Mouse (Mus musculus) T-helper 2 cell (primary cell): ENCODE measurements at regions not wholly inside any gene's neighbourhood (a gene's known extent, or its start where the extent isn't known, plus 50 kb on each side); places are given as distances from the start of the nearest gene placed in this dataset.

Experiments
- in situ Hi-C: fragments of 300-600 bp; cut with MboI, MseI; formaldehyde crosslinking; loops from one replicate; pipeline ENCODE4 v1.15.1; 2025; ENCODE audit warnings: high pct_unique_total_duplicates

DNA sequence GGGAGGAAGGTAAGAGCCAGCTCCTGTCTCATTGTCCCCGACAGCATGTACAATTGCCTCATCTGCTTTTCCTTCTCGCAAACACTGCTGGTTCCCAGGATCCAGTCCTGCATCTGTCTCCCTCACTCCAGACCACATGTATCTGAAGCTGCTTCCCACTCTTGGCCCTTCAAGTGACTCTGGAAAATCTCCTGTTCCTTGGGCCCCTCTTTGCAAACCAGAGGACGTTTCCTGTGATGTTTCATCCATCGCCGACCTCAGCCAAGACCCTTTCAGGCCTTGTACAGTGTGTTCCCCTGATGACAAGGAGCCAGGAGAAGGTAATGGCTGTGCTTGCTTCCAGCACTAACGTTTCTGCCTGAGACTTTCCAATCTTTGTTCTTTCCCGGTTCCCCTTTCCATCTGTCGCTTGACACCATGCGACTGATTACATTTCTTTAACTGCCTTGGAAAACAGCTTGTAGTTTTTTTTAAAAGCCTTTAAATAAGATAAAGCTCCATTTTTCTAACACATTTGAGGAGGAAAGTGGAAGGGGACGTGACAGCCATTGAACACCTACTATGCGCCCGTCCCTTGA, 408.2 kb upstream of the Zmiz1 start:
- in situ Hi-C loops: no loop called here

DNA sequence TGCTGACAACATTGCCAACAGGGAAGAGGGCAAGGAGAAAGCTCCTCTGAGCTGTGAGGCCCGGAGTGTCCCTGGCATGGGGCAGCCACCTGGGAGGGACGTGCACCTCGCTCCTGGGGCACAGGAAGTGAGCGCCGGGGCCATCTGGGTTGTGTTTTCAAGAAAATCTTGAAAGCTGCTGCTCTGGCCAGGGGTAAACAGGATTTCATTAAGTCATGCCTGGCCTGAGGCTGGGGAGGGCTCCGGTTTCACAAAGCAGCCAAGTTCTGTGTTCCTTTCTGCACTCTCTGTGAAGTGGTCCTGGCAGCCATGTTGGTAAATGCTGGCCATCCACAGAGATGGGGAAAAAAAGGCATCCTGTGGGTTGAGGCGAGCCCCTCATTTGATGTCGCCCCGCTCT, 406.8 kb upstream of the Zmiz1 start:
- in situ Hi-C loops: no loop called here

DNA sequence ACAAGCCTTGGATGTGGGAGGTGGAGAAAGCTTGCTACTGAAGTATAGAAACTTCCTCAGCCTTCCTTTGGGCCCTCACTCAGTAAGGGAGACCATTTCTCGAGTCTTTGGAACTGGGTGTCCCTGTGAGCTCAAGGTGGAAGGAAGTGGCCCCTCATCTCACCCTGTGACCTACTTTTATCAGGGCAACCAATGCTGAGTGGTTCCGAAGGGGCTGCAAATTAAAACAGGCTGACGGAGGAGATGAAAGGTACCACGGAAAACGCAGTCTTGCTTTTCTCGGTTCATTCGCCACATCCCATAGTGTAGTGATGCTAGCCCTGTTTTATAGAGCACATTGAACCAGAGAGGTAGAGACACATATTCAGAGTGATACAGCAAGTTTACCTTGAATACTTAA, 399.6 kb upstream of the Zmiz1 start:
- in situ Hi-C loops: no loop called here

DNA sequence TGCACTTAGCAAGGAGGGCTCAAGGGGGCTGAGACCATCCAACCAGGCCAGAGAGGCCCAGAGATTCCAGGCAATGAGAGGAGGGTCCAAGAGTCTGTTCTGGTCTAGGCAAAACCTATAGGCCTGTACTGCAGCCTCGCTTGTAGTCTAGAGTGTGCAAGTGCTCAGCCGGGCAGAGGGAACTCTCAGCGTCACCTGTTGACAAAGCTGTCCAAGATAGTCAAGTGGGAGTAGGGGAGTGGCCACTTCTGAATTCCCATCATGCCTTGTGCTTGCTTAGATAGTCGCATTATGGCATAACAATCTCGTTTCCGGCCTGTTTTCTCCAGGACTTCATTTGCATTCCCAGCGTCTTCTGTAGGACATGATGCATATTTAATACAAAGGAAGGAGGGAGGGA, 398.7 kb upstream of the Zmiz1 start:
- in situ Hi-C loops: no loop called here

DNA sequence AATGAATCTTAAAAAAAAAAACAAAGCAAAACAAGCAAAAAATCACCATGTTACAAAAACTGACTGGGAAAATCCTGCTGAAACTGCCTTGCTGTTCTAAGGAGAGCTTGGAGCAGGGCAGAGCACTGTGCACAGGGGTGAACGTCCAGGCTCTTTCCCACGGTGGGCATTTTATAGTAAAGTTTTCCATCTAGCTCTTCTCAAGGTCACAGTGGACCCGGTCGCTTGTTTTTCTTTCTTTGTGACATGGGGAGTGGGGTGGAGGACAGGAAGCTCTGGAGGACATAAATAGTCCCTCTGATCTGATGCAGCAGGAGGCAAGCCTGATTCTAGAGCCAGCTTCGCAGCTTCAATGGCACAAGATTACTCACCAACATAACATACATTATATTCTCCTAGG, 395.9 kb upstream of the Zmiz1 start:
- in situ Hi-C loops: no loop called here

DNA sequence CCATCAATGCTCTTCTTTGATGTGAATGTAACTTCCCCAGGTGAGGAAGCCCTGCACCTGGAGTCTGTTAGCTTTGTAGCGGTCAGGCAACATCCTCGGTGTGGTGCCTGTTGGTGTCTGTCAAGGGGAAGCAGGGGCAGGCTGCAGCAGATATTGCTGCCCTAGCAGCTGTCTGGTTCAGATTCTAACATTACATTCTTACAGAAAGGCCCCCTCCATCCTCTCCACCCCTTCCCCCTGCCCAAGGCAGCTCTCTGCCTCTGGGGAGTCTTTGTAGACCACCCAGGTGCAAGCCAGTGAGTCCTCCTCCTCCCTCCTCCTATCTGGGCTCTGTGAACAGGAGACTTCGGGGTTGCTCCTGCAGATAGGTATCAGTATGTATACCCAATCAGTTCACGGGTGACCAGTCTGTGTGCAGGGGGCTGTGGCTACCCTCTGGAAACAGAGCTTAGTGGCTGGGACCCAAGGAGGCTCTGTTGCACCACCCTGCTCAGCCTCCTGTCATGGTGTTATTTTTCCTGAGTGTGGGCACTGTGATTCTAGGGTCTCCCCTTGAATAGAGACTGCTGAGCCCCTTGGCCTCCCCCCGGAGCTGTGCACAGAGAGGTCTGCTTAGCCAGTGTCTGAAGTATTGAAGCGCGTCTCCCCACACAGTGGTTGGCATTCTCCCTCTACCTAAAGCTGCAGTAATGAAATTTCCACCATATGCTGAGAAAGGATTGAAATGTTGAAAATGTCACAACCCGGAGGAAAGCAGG, 394.6 kb upstream of the Zmiz1 start:
- in situ Hi-C loops: no loop called here

DNA sequence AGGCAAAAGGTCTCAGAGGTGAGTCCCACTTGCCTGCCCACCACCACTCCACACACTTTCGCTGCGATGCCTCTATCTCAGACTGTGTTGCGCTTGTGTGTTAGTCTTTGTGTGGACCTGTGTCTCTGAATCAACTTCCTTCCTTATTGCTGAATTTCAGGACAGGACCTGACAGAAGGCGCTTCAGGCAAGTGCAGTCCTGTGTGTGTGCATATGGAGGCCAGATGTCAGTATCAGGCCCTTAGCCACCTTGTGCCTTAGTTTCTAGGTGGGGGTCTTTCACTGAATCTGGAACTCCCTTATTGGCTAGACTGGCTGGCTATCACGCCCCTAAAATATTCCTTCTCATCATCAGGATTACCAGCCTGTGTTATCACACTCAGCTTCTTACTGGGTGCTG, 391.6 kb upstream of the Zmiz1 start:
- in situ Hi-C loops: no loop called here

DNA sequence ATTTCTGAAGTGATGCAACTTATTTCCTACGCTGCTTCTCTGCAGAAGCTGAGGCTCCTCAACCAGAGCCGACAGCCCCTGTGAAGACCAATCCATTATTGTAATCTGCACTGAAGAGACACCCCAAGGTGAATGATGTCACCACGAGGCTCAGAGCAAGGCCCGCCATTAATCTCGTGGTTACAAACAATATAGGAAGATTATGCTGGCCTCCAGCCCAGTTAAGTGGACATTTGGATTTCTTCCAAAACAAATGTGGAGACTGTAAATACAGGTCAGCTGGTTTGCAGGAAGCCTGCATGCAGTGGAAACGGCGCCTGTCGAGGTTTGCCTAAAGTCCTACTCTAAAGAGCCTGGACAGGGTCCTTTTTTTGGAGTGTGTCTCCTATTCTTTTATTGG, 390.6 kb upstream of the Zmiz1 start:
- in situ Hi-C loops: no loop called here

DNA sequence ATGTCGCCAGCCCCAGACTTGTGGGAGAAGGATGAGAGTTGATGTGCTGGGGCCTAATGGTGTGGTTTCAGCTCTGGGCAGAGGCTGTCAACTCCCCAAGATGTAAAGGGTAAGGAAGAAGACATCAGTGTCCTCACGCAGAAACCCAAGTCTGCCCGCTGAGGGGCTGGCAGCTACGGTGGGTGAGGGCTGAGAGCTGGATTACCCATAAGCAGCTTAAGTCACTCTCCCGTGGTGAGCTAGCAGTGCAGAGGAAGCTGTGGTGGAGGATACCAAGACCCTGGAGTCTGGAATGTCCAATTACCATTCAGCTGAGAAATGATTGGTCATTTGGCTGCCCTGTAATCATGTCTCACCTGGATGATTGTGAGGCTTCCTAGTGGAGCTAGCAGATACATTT, 385.8 kb upstream of the Zmiz1 start:
- in situ Hi-C loops: no loop called here

DNA sequence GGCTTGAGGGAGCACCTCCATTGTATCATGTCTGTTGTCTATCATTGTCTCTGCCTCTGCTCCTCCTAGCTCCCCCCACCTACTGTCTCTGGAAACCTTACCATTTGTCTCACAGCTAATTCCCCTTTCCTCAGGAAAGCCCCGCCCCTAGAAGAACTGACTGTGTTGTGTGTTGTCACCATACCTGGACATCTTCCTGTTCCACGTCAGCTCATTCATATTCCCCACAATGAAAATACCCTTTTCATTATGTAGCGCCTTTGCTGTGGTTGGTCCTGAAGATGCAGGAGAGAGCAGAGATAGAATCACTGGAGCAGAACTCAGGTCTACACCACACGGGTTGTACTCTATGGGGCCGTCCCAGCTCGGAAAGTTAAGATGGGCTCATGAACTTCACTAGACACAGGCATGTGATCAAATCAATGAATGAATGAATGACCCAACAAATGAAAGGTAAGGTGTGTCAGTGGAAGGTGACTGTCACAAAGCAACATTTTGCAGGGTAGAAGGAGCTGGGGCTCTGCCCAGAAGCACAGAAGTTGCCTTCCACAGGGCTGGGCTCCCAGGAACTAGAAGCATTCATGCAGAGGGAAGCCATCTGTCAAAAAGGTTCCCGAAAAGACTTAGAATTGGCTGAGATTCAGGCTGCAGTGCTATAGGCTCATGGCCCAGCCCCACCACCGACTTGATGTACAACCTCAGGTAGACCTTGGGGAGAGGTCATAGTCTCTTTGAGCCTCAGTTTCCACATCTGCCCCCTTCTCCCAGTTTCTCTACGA, 384.8 kb upstream of the Zmiz1 start:
- in situ Hi-C loops: no loop called here

DNA sequence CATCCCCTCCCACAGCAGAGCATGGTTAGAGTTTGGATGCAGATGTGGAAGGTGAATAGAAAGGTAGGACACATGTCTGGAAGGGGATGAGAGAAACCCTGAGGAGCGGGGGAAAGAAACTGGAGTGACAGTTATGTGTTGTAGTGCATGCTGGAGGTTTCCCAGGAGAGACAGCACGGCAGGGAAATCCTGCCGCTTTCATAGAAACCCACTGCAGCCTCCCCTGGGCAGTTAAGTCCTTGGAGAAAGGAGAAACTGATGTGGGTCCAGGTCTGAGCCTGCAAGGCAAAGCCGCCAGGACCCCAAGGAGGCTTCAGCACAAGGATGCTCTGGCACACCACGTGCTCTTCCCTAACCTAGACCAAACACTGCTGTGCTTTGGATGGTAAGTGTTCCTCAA, 384.1 kb upstream of the Zmiz1 start:
- in situ Hi-C loops: no loop called here

DNA sequence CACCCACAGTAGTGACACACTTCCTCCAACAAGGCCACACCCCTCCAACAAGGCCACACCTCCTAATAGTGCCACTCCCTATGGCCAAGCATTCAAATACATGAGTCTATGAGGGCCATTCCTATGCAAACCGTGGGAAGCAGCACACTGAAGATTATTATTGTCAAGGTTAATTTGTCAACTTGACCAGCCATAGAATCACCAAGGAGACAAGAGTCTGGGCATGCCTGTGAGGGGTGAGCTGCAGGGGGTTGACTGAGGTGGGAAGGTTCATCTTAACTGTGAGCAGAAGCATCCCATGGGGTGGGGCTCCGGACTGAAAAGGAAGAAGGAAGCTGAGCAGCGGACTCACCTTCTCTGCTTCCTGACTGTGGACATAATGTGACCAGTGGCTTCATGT, 378.6 kb upstream of the Zmiz1 start:
- in situ Hi-C loops: no loop called here

DNA sequence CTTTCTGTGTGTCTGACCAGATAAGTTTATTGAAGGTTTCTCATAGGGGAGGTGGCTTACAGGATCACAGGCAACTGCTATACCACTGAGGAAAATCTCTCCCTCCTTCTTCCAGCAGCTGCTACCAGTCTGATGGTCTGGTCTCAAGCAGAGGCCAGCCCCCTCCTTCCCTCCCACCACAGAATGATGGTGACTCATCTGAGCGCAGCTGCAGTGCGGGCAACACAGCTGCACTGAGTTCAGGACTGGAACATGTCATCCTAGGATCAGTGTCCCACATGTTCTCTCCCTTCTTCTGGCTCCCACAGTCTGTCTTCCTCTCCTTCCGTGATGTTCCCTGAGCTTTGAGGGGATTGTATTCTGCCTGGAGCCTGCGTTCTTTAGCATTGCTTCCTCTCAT, 375.1 kb upstream of the Zmiz1 start:
- in situ Hi-C loops: no loop called here

DNA sequence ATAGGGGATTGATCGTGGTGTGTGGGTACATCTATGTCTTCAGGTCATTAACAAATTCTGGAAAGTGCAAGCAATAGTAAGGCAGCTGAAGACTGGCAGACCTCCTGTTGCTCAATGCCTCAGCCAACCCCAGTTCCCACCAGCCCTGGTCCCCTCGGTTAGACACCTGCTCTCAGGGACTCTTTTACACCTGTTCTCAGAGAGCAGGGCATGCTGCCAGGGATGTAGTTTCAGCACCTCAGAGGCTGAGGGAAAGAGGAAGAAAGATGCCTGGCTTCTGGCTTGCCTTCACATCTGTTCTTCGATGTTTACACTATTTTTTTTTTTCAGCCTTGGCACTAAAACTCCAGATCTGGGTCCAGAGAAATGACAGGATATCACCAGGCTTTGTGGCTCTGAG, 362.2 kb upstream of the Zmiz1 start:
- in situ Hi-C loops: no loop called here

DNA sequence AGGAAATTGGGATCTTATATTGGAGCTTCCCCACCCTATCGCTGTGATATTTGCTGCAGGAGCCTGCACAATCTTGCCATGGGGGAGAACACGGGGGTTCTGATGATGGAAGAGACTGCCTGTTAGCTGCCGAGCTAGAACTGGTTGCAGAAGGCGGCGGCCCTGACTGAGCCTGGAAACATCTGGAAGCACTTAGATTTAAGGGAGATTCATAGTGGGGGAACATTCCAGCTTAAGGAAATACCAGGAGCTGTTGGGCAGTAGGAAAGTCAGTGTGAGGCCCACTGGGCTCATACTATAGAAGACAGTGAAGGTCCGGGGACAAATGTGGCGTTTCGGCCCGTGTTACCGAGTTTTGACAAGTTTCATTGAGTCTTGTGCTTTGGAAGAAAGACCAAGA, 353.6 kb upstream of the Zmiz1 start:
- in situ Hi-C loops: no loop called here

DNA sequence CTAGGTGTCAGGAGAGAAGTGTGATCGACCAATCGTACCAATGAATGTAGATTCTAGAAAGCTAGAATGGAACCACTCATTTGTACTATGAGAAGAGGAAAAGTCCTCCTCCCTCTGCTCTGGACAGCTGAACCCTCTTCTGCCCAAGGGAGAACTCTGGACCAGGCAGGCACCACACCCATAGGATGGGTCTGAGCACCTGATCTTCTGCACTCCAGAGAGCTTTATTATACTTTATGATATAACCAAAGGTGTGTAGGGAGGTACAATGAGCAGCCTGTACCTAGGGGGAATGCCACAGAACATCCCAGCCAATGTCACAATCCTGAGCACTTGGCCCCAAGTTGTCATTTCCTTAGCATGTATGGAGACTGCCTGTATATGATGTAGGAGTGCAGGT, 352.5 kb upstream of the Zmiz1 start:
- in situ Hi-C loops: no loop called here

DNA sequence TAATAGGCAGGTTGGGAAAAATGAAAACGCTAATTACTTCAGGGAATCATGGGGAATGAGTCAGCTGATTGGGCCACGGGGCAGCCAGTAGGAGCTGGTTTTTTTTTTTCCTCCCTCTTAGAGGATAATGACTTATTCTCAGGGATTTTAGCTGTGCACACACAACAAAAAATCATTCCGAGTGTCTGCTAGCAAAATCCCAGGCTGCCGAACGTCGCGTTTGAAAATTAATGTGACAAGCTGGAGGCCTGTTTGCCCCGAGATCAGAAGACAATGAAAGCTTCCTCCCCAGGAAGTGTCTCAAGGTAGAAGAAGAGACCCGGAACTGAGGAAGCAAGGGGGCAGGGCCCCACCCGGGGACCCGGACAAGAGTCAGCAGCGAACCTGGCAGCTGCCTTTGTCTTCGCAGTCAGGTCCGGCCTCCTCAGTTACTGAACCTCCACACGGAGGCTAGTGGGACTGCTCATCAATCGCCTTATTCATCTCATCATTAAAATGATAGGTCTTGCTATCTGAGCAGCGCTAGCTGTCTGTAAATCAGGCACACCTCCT, 350.8 kb upstream of the Zmiz1 start:
- in situ Hi-C loops: no loop called here

DNA sequence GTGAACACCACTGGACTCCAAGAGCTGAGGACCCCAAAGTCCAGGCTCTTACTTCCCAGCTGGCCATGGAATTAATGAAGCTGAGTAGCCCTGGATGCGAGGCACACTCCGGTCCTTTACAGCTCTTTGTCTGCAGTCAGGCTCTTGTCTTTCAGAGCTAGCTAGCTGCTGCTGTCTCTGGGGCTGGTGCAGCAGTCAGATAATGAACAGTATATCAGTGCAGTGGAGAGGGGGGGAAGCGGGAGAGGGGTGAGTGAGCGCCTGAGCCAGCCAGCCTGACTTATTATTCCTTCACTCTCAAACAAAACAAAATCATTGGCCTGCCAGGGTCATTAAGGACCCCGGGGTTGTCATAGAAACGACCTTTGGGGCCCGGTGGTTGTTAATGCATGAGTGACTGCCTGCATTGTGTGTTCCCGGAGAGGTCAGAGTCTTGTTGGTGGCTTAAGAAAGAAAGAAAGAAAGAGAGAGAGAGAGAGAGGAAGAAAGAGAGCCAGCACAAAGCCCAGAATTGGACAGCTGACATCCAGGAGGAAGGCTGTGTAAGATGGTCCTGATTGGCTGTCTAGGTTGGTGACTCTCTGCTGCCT, 350.2 kb upstream of the Zmiz1 start:
- in situ Hi-C loops: no loop called here

DNA sequence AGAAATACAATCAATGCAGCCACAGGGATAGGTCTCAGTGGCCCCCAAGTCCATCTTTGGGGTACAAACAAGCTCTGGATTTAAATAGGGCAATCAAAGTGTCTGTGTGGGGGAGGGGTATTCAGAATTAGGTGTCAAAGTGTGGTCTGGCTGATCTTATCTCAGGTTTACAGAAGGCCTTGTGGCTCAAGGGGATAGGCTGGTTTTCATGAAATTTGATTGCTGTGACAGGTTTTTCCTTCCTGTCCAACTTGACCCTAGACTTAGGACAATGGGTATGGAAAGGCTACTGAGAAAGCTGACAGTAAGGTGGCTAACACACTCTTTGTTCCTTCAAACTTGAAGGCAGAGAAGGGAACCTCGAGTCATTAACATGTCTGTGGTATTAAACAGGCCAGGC, 349.3 kb upstream of the Zmiz1 start:
- in situ Hi-C loops: loop anchor here (10.0 kb wide), 1 partner anchor 445 kb away; no protein-coding TSS in a partner anchor

DNA sequence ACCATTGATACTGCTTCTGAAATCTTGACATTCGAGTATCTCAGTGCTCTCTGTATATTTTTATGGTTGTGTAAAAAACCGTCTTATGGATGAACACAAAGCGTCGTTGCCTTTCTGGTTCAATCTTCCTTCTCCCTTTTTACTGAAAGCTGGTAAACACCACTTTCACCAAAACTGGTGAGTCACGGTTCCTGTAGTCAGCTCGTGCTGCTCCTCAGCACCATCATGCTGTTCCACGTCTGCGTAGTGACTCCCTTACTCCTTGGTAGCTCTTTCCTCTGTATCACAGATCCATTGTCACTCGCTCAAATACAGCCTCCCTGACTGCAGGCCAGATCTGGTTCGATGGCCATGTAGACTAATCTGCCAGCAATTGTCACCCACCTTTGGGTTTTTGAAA, 346.2 kb upstream of the Zmiz1 start:
- in situ Hi-C loops: loop anchor here (10.0 kb wide), 1 partner anchor 442 kb away; no protein-coding TSS in a partner anchor

DNA sequence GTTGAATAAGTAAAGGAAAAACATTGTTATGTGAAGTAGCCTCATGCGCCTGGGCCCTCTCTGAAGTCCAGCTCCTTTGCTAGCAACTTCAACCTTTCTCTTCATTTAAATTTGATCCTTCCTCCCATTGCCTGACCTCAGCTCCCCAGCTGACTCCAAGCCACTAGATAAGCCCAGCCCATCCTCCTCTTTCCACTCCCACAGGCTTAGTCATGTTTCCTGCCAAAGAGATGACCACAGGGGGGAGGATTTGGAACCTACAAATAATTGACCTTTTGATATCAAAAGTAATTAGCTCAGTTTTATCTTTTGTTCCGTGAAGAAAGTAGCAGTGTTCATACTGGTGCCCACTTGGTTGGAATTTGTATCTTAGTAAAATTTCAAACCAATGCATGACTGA, 345.7 kb upstream of the Zmiz1 start:
- in situ Hi-C loops: loop anchor here (10.0 kb wide), 1 partner anchor 441 kb away; no protein-coding TSS in a partner anchor

DNA sequence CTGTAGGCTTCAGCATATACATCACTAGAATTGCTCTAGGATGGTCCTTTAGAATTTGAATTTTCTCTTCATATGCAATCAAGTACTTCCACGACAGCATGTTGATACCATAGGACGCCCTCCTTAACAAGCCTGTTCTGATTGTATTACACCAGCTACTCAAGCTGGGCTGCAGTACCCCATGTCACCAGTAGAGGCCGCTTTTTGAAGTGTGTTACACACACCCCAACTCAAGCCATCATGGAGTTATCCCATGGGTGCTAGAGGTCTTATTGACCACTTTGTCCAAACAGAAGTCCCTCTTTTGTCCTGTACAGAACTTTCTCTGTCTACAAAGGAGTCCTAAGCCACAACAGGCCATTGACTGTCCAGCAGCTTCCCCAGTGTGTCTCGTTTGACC, 342.6 kb upstream of the Zmiz1 start:
- in situ Hi-C loops: loop anchor here (10.0 kb wide), 1 partner anchor 438 kb away; no protein-coding TSS in a partner anchor
